Mouse (Mus musculus): ENCODE results near the gene Akr1b3.

Gene Akr1b3

GRCm38 (mm10) chr6:34322121-34322520 lies 4.8 kb upstream of the Akr1b3 start:
- DNase-seq, result no peak

- DNase-seq, result no peak
Observed at GRCm38 (mm10) chr6:34318636-34319035, 1.4 kb upstream of the Akr1b3 start.

GRCm38 (mm10) chr6:34318172-34318571 lies 894 bp upstream of the Akr1b3 start:
- DNase-seq, result peak; percentile 63 to 75

DNA sequence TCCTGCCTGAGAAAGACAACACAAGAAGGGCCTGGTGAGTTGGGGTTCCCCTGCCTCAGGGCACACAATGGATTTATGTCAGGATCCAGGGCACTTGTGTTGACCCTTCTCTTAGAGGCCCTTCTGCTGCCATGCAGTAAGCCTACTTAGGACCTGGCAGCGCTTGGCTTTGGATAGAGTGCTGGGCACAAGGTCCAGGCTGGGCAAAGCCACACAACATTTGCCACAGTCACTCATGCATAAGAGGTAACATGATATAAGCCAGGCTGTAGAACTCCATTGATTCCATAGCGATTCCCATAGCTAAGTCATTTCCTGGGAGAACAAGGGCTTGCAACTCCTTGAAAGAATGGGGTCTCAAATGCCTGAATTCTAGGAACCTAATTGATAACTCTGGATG lies 3.4 kb downstream of the Akr1b3 start:
- peak in 1 of 2 experiments; percentile 36 for DNase-seq

DNA sequence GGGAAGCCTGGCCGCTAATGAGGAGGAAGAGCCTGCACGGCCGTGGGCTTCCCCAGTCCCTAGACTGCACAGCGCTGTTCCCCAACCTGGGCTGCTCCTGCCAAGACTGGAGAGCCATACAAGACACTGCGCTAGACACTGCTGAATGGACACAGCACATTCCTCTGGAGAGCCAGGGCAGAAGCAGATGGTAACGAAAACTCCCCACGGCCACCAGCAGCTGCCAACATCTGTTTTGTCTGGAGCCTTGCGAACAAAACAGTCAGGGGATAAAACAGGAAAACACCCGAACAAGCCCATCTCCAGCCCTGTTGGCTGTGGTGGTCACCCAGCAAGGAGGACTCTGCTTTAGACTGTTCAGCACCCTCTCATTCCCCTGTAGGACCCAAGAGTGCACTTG lies 3.9 kb downstream of the Akr1b3 start:
- no peak for DNase-seq

DNA sequence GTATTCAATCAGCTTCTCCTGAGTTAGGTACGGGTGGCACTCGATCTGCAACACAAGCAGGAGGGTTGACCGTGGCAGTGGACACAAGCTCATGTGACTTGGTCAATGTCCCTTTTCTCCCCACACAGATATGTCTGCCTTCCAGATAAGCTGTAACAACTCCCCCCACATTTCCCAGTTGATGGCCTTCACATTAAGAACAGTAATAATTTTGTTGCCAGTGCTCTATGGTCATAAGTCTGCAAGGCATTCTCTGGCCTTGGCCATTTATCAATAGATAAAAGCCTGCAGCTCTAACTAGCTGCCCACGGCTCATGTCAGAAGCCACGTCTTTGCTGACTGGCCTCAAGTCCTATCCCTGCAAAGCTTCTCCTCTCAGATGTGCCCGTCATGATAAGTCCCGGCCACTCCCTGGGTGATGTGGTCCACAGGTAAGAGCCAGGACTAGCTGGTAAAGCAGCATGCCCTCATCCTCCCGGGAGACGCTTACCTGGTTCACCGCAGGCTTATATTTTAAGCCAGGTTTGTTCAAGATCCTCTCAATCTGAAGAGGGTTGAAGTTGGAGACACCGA lies 7.2 kb downstream of the Akr1b3 start:
- DNase-seq, result no peak

DNA sequence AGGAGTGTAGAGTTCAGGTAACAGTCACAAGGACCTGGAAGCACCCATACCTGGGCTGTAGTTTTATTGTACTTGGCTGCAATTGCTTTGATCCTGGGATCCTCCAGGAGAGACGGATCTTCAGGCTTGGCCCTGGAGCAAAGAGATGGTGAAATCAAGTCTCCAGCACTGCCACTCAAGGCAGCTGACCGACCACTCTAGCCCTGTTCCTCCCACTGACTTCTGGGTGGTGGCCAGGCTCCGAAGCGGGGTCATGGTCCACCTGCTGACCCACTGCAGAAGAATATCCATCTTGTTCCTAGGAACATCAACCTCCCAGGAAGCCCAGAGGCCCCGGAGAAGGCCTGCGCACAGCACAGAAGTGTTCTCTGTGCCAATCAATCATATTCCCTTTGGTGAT lies 7.8 kb downstream of the Akr1b3 start:
- no peak for DNase-seq

DNA sequence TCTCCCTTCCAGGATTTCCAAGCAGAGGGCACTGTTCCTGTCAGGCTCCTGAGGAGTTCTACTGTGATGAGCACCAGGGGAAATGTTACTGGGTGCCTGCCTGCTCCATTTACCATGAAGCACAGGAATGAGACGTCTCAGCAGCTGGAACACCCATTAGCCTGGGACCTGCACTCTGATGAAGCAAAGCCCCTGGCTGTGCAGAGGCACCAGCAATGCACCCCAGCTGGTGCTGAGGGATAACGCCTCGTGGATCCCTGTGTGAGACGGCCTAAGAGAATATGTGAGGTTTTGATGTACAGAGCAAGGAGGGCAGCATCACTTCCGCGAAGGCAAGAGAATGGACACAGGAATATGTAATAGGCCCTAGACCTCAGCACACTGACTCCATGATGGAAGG lies 10.5 kb downstream of the Akr1b3 start:
- no peak for DNase-seq

- DNase-seq, result no peak
Observed at GRCm38 (mm10) chr6:34304675-34305241, 12.5 kb downstream of the Akr1b3 start.

- DNase-seq, result no peak
Observed at GRCm38 (mm10) chr6:34297055-34297454, 20.2 kb downstream of the Akr1b3 start.

GRCm38 (mm10) chr6:34295437-34295836 lies 21.8 kb downstream of the Akr1b3 start:
- DNase-seq, result no peak

DNA sequence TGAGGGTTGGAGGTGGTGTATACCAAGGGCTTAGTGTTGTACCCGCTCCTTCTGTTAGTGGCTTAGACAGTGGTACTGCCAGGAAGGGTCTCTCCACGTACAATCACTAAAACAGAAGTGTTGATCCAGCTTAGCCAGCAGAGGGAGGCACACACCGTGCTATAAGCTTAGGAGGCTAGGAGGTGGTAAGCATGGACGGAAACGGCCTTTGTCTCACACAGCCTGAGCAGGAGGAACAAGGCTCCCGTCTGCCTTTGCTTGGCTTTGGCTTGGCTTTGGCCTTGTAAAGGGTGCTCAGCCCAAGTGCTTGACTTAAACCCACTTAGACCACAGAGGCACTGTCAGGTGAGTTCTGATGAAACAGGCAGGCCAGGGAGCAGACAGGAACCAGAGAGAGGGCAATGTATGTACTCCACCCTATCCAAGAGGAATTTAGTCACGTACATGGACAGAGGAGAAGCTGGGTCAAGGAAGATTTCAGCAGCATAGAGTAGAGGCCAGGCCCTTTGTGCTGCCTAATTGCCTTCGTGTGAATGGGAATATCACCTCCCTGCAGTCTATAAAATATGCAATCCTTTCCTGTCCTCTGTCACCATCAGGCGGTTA lies 24.3 kb downstream of the Akr1b3 start:
- DNase-seq, result peak; percentile 83 to 86

- DNase-seq, result no peak
Observed at GRCm38 (mm10) chr6:34292196-34292881, 24.9 kb downstream of the Akr1b3 start.

DNA sequence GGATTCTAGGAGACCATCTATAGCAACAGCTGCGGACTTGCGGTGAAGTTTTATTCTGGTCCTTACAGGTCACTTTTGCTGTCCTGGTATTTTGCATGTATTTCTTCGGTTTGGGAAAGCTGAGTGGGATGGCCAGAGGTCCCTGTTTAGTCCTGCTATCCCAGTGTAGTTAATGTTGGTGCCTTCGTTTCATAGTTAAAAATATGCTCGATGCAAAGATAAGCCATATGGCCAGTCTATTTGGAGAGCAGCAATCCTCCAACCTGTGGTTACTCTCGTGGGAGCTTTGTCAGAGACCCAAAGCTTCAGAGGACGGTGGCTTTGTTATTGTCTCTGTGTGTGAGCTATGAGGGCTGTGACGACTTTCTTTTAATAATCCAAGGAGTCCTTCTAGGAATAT lies 26.6 kb downstream of the Akr1b3 start:
- DNase-seq, result no peak

DNA sequence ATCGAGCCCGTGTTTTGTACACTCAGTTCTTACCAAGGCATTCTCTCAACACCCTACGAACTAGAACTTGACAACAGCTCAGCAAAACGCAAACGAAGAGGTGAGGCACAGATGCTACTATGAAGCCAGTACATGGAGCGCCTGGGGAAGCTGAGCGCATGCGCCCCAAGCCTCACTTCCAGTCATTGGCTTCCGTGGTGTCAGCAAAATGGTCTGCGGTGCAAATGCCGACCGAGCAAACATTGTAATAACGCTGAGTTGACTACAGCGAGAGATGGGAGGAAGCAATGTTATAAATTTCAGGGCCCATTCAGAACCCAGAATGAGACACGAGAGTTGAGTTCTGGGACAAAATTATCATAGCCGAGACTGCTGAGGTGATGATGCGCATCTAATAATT lies 27.2 kb downstream of the Akr1b3 start:
- DNase-seq, result no peak

GRCm38 (mm10) chr6:34288098-34288497 lies 29.2 kb downstream of the Akr1b3 start:
- peak; percentile 88 to 89 for DNase-seq

- DNase-seq, result no peak
Observed at GRCm38 (mm10) chr6:34286841-34287240, 30.4 kb downstream of the Akr1b3 start.

GRCm38 (mm10) chr6:34278385-34278784 lies 38.9 kb downstream of the Akr1b3 start:
- DNase-seq, result no peak

GRCm38 (mm10) chr6:34277665-34278064 lies 39.6 kb downstream of the Akr1b3 start:
- peak; percentile 73 to 77 for DNase-seq

GRCm38 (mm10) chr6:34274346-34274745 lies 42.9 kb downstream of the Akr1b3 start:
- DNase-seq, result peak; percentile 25 to 33

DNA sequence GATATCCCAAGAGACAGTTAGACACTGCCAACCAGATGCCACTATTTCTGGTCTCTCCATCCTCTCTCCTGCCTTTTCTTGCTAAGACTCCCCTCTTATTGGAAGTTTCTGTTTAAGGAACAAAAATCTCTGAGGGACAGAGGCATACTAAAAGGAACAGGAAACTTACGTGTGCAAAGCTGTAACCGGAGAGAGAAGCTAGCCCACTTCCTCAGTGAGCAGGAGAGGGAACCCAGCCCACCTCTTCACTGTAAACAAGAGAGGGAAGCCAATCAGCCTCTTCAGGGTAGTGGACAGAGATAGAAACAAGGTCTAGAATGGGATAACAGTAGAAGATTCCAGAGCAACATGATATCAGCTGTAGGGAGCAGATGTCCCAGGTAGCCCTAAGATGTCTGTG lies 44.2 kb downstream of the Akr1b3 start:
- DNase-seq, result no peak

DNA sequence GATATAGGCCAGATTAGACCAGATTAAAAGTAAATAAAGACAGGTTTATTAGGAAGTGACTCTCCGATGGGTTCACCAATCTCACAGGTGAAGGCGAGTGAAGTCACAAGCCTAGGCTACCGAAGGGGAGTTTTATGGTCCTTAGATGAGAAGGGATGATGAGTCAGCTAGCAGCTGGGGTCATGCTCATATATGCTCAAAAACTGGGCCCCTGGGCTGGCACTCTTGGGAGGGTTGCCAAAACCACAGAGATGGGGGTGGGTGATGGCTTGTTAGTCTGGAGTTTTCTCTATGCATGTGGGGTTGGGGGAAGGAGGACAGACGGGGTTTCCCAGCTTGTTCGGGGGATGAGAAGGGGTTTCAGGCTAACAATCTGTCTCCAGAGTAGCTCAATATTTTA lies 44.8 kb downstream of the Akr1b3 start:
- no peak for DNase-seq

DNA sequence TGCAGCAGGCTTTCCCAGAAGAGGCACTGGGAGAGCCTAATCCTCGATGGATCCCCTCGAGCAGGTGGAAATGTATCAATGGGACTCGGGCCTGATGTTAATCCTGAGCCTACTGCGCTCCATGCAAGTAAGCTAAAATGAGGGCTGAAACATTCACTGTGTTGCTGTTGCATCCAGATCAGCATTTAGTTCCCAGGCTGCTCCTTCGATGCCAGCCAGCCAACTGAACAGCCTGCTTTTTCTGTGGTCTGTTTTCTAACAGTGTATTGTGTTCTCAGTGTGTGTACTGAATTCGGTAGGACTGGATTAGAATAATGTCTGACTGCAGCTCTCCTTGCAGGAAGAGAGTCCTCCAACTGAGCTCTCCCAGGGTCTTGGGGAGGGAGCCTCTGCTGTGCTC lies 46.6 kb downstream of the Akr1b3 start:
- no peak for DNase-seq

DNA sequence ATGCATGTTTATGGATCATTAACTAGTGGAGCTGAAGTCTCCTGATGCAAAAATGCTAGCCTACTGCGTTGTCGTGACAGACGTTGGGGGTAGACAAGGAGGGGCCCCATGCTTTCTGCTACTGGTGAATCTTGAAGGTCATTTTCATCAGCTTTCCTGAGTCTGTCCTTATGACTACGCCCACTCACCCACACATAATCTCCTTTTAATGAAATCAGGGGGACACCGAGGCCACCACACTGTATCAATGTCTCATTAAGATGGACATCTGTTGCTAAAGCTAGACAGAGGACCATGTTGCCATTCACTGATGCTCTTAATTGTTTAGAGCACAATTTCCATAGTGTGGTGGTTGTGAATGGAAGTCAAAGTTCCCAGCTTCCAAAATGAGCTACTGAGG lies 58.7 kb downstream of the Akr1b3 start:
- DNase-seq, result no peak
